7 mouse cellular contexts compared by ENCODE assay signal in genomic region chr12:32104451-32104862, GRCm38 (mm10). TPM values are rescaled to one million over a fixed set of nuclear protein-coding genes. Genes with fewer than 3 reads are reported as not detected.
A peak's percentile ranks its signal among the peaks of the same experiment; 100 is the strongest.
DNase-seq lines count a peak whose midpoint lies in the region; ATAC-seq and TF ChIP-seq lines count a peak whose summit lies in the region.

No protein-coding gene starts in this region.

- TF ChIP-seq EP300 in liver, embryonic 14.5 days (IDR thresholded peaks at IDR 0.05; ENCODE audit: low read depth): peak; percentile 99

- H3K4me3 ChIP-seq in heart, embryonic 10.5 days: no peak overlapping the region
- peak overlapping the region in 1 of 2 experiments; percentile 31; a peak in 2 of 4 replicates for H3K4me3 ChIP-seq in liver, embryonic 14.5 days (ENCODE audit: insufficient read depth in 1 of 2, low read depth in 2 of 2, low read length in 2 of 2)

- 51% methylated on average over 6 of the region's 6 CpGs for WGBS in heart, embryonic 10.5 days
- WGBS in liver, embryonic 14.5 days (ENCODE audit: insufficient replicate concordance): 9% methylated on average over 6 of the region's 6 CpGs

- H3K4me1 ChIP-seq in heart, embryonic 10.5 days: peaks cover 15% of the 10 kb centered on the region
- H3K4me1 ChIP-seq in liver, embryonic 14.5 days (replicated peaks; ENCODE audit: control insufficient read depth in 2 of 2, insufficient read depth in 2 of 2, low read length in 1 of 2): peaks cover 78 to 79% of the 10 kb centered on the region in 2 experiments

- H3K9me3 ChIP-seq in heart, embryonic 10.5 days: no peaks in the 10 kb centered on the region
- H3K9me3 ChIP-seq in liver, embryonic 14.5 days (ENCODE audit: control insufficient read depth, low read length): no peaks in the 10 kb centered on the region

- H3K9ac ChIP-seq in liver, embryonic 14.5 days (replicated peaks): peak overlapping the region; percentile 82

- H3K4me2 ChIP-seq in liver, embryonic 14.5 days (ENCODE audit: low read depth): peak overlapping the region; percentile 86

- H3K27ac ChIP-seq in heart, embryonic 10.5 days: peak overlapping the region; percentile 78
- H3K27ac ChIP-seq in liver, embryonic 14.5 days: peak overlapping the region; percentile 96

- no peaks in the 10 kb centered on the region for H3K27me3 ChIP-seq in heart, embryonic 10.5 days (ENCODE audit: insufficient read depth, poor library complexity, severe bottlenecking)
- H3K27me3 ChIP-seq in liver, embryonic 14.5 days (ENCODE audit: control insufficient read depth, insufficient read depth, low read length): no peaks in the 10 kb centered on the region

- H3K36me3 ChIP-seq in heart, embryonic 10.5 days: no peaks in the 10 kb centered on the region
- H3K36me3 ChIP-seq in liver, embryonic 14.5 days (replicated peaks; ENCODE audit: control insufficient read depth, insufficient read depth, low read depth): peaks cover 35% of the 10 kb centered on the region

- DNase-seq in MEL-GATA-1-ER (ENCODE audit: extremely low read depth, low read depth): peak; percentile 85
- peak; percentile 76 for DNase-seq in adrenal gland, adult 2 months
- peak; percentile 95 for DNase-seq in heart, embryonic 10.5 days (ENCODE audit: low spot score)
- DNase-seq in liver, embryonic 14.5 days (ENCODE audit: low read depth in 3 of 3, low spot score in 3 of 3): peak; percentile 91 to 93 (median 93)
- no peak for DNase-seq in layer of hippocampus, adult 18-20 months (ENCODE audit: low spot score in 2 of 2)
- DNase-seq in thymus, postnatal 0 days (ENCODE audit: low spot score): no peak
- no peak for DNase-seq in thymus, adult 18-20 months

- peak; percentile 100 for ATAC-seq in liver, embryonic 14.5 days (ENCODE audit: insufficient read depth)

- TF ChIP-seq CTCF in liver, embryonic 14.5 days (IDR thresholded peaks at IDR 0.05; ENCODE audit: low read depth): no peak

RNA-seq across cellular contexts. Expression of gene Prkar2b, which starts 43.4 kb away (rescaled TPM):
- 100 to 1,000 TPM; 336 to 511 TPM for total RNA-seq in adrenal gland, adult 2 months (2021)
- polyA plus RNA-seq in adrenal gland, adult 2 months (2012; rRNA removed): 134 and 196 TPM in 2 replicates
- polyA plus RNA-seq in heart, embryonic 10.5 days (2016; fragmentation: Nextera tagmentation; extraction: Ambion mirVana): 18.9 and 28.2 TPM in 2 replicates
- 26.3 and 41.3 TPM in 2 replicates for polyA plus RNA-seq in liver, embryonic 14.5 days (2012; rRNA removed)
- polyA plus RNA-seq in liver, embryonic 14.5 days (2014; fragmentation: Nextera tagmentation; extraction: Ambion mirVana): 89.6 and 101 TPM in 2 replicates
- 10 to 100 TPM; 30.7 to 33.6 TPM for total RNA-seq in layer of hippocampus, adult 18-20 months (2021)
- polyA plus RNA-seq in thymus, postnatal 0 days (2015; fragmentation: Nextera tagmentation; extraction: Ambion mirVana): 11.8 and 13.2 TPM in 2 replicates

Comparison
In these comparisons a context has a peak if more than half of its experiments do, and no peak if none do; other contexts are left out.
1. DNase-seq: peak in MEL-GATA-1-ER (single experiment), adrenal gland, adult 2 months (single experiment), heart, embryonic 10.5 days (single experiment) and liver, embryonic 14.5 days (3 of 3); none in layer of hippocampus, adult 18-20 months (0 of 2), thymus, postnatal 0 days (single experiment) and thymus, adult 18-20 months (0 of 2).